In the genomic region with DNA sequence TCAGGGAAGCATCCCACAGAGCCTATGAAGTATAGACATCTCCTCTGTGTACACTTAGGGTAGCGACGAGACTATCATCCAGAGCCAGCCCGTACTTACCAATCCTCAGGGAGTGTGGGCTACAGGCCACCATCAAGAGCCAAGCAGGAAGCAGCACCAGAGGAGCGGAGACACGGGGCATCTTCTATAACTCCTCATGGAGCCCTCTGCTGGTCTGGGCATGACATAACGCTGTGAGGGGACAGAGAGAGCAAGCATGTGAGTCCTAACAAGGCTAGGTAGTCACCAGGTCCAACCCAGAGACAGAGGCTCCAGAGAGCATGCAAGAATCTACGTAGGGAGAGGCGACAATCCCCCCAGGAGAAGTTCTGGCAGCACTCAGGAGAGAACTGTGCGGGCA, we compare ENCODE assay signal across 10 mouse cellular contexts.
DNase-seq lines count a peak whose midpoint lies in the region; ATAC-seq and TF ChIP-seq lines count a peak whose summit lies in the region.
"Had no signal": no experiment of that assay in that cellular context is flagged by ENCODE, and none has a peak within 500 bp of the region (broad histone marks: within the 10 kb centered on the region; RNA-seq: fewer than 3 reads in every experiment).

No protein-coding gene starts in this region.

- no peak overlapping the region for H3K4me3 ChIP-seq in intestine, postnatal 0 days (ENCODE audit: low read depth, low read length)
- no peak overlapping the region for H3K4me3 ChIP-seq in intestine, embryonic 16.5 days (ENCODE audit: low read length)
- no peak overlapping the region for H3K4me3 ChIP-seq in E14TG2a.4 (replicated peaks; ENCODE audit: low read length)
- no peak overlapping the region for H3K4me3 ChIP-seq in hindbrain, embryonic 11.5 days (ENCODE audit: low read depth, low read length)
- H3K4me3 ChIP-seq: limb, embryonic 13.5 days had no signal

- H3K9ac ChIP-seq in intestine, postnatal 0 days (ENCODE audit: low read depth, low read length): no peak overlapping the region
- H3K9ac ChIP-seq in intestine, embryonic 16.5 days (ENCODE audit: low read depth, low read length): no peak overlapping the region
- no peak overlapping the region for H3K9ac ChIP-seq in hindbrain, embryonic 11.5 days (ENCODE audit: low read depth, low read length)
- H3K9ac ChIP-seq: limb, embryonic 13.5 days had no signal

- TF ChIP-seq CTCF in intestine, postnatal 0 days (IDR thresholded peaks at IDR 0.05; ENCODE audit: low read depth): peak; percentile 73
- peak; percentile 34; the same call in 1 of the 2 replicates for TF ChIP-seq CTCF in E14TG2a.4 (conservative IDR thresholded peaks at IDR 0.05; ENCODE audit: low read length)

- 78% methylated on average over 9 of the region's 9 CpGs for whole genome bisulfite sequencing in intestine, postnatal 0 days
- 78% methylated on average over 9 of the region's 9 CpGs for WGBS in intestine, embryonic 16.5 days
- 64% methylated on average over 9 of the region's 9 CpGs for WGBS in hindbrain, embryonic 11.5 days

- no peaks in the 10 kb centered on the region for H3K36me3 ChIP-seq in intestine, postnatal 0 days (ENCODE audit: control insufficient read depth, insufficient read depth)
- no peaks in the 10 kb centered on the region for H3K36me3 ChIP-seq in intestine, embryonic 16.5 days (ENCODE audit: control insufficient read depth, insufficient read depth, low read length)
- no peaks in the 10 kb centered on the region for H3K36me3 ChIP-seq in E14TG2a.4 (ENCODE audit: insufficient read depth, low read length)
- no peaks in the 10 kb centered on the region for H3K36me3 ChIP-seq in hindbrain, embryonic 11.5 days (ENCODE audit: control insufficient read depth, insufficient read depth, low read length)
- H3K36me3 ChIP-seq: limb, embryonic 13.5 days had no signal

- no peak for ATAC-seq in intestine, postnatal 0 days
- ATAC-seq in intestine, embryonic 16.5 days: no peak
- ATAC-seq in monocyte, adult 5-6 weeks (replicated peaks; ENCODE audit: insufficient number of reproducible peaks, low FRiP score, low TSS enrichment, poor library complexity, severe bottlenecking): no peak
- ATAC-seq in hindbrain, embryonic 11.5 days (ENCODE audit: low FRiP score): no peak

- DNase-seq in adrenal gland, postnatal 25 days: peak; percentile 9
- DNase-seq in kidney, postnatal 4 days: peak; percentile 32 to 45
- DNase-seq in yolk sac, embryonic 10.5 days (ENCODE audit: low spot score): no peak
- DNase-seq in hindbrain, embryonic 11.5 days (ENCODE audit: low spot score): no peak
- DNase-seq: spleen, adult 18-20 months had no signal

- H3K27ac ChIP-seq in intestine, postnatal 0 days (ENCODE audit: low read depth, low read length): no peak overlapping the region
- no peak overlapping the region for H3K27ac ChIP-seq in intestine, embryonic 16.5 days (ENCODE audit: low read length)
- H3K27ac ChIP-seq in hindbrain, embryonic 11.5 days (ENCODE audit: low read depth, low read length): no peak overlapping the region
- H3K27ac ChIP-seq: limb, embryonic 13.5 days had no signal

- H3K4me1 ChIP-seq in intestine, postnatal 0 days (replicated peaks; ENCODE audit: control insufficient read depth, insufficient read depth, low read length): no peaks in the 10 kb centered on the region
- H3K4me1 ChIP-seq in intestine, embryonic 16.5 days (ENCODE audit: control insufficient read depth, insufficient read depth, low read length): no peaks in the 10 kb centered on the region
- H3K4me1 ChIP-seq in E14TG2a.4 (replicated peaks; ENCODE audit: low read depth, low read length): no peaks in the 10 kb centered on the region
- H3K4me1 ChIP-seq in hindbrain, embryonic 11.5 days (replicated peaks; ENCODE audit: control insufficient read depth, insufficient read depth, low read length): no peaks in the 10 kb centered on the region
- H3K4me1 ChIP-seq: limb, embryonic 13.5 days had no signal

- H3K9me3 ChIP-seq in intestine, postnatal 0 days (ENCODE audit: control insufficient read depth): no peaks in the 10 kb centered on the region
- no peaks in the 10 kb centered on the region for H3K9me3 ChIP-seq in intestine, embryonic 16.5 days (ENCODE audit: control insufficient read depth, low read length)
- no peaks in the 10 kb centered on the region for H3K9me3 ChIP-seq in E14TG2a.4 (ENCODE audit: low read length)
- no peaks in the 10 kb centered on the region for H3K9me3 ChIP-seq in hindbrain, embryonic 11.5 days (ENCODE audit: control insufficient read depth, low read length)
- H3K9me3 ChIP-seq: limb, embryonic 13.5 days had no signal

- no peak overlapping the region for H3K4me2 ChIP-seq in intestine, postnatal 0 days (replicated peaks; ENCODE audit: low read depth)
- no peak overlapping the region for H3K4me2 ChIP-seq in intestine, embryonic 16.5 days (ENCODE audit: low read depth, low read length)
- no peak overlapping the region for H3K4me2 ChIP-seq in hindbrain, embryonic 11.5 days (replicated peaks; ENCODE audit: low read depth, low read length)
- H3K4me2 ChIP-seq: limb, embryonic 13.5 days had no signal

- no peaks in the 10 kb centered on the region for H3K27me3 ChIP-seq in intestine, postnatal 0 days (replicated peaks; ENCODE audit: control insufficient read depth, insufficient read depth, low read length)
- H3K27me3 ChIP-seq in intestine, embryonic 16.5 days (replicated peaks; ENCODE audit: control insufficient read depth, insufficient read depth, low read length): no peaks in the 10 kb centered on the region
- H3K27me3 ChIP-seq in E14TG2a.4 (ENCODE audit: insufficient read depth, low read length): peaks cover 6% of the 10 kb centered on the region; the same call in 1 of the 2 replicates
- no peaks in the 10 kb centered on the region for H3K27me3 ChIP-seq in hindbrain, embryonic 11.5 days (ENCODE audit: control insufficient read depth, insufficient read depth, low read length)
- H3K27me3 ChIP-seq: limb, embryonic 13.5 days had no signal

Comparison
In these comparisons a context has a peak if more than half of its experiments do, and no peak if none do; other contexts are left out.
1. DNase-seq: peak in adrenal gland, postnatal 25 days (single experiment) and kidney, postnatal 4 days (2 of 2); none in yolk sac, embryonic 10.5 days (single experiment) and hindbrain, embryonic 11.5 days (single experiment).